Mouse (Mus musculus): Measurements from ENCODE around the gene Dmac2. TPM values are rescaled to one million over a fixed set of nuclear protein-coding genes. Genes with fewer than 3 reads are reported as not detected.

Dmac2 gene
- polyA plus RNA-seq, 2 experiments from 2014 or later, result 44.2 to 66.2 TPM

DNA sequence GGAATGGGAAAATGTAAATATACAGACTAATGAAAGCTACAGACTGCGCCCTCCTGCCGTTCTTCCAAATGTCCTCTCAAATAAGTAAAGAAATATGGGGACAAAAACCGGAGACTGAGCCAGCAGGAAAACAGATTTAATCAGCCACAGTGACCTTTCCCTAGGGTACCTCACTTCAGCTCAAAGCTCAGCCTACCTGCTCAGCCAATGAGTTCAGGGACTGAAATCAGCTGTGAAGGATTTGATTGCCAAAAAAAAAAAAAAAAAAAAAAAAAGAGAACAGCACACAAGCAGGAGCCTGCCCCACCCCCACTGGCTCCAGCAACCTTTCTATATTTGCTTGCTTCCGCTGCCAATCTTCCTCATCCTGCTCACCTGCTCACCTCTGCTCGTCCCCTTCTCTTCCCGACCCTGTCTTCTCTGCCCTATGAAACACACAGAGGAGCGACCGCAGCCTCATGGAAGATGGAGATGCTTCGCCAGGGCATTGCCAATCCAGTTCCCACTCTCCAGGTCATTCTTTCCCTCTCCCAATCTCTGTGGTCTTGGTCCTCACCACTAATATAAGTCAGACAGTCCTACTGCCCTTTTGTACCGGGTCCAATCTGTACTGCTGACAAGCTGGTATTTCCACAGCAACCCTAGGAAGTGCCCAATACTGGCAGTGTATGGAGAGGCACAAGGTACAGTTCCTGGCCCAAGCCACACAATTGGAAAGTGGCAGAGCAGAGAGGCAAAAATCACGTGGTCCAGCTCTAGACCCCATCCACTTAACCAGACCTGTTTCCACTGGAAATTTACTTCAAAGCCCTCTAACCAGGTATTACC is 36.6 kb downstream of the Dmac2 start:
- no peak for ATAC-seq

DNA sequence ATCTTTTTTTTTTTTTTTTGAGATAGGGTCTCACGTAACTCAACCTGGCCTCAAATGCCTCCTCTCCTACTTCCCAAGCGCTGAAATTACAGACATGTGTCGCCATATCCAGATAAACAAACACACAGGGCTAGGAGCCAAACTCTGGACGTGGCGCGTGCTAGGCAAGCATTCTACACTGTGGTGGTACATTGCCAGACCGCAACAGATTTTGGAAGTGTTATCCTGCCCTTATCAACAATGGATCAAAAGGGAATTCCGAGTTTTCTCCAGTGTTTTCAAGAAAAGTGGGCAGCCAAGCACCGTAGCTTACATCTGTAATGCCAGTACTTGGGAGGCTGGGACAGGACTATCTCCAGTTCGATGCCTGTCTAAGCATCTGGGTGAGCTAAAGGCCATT is 38.6 kb downstream of the Dmac2 start:
- ATAC-seq, result no peak

DNA sequence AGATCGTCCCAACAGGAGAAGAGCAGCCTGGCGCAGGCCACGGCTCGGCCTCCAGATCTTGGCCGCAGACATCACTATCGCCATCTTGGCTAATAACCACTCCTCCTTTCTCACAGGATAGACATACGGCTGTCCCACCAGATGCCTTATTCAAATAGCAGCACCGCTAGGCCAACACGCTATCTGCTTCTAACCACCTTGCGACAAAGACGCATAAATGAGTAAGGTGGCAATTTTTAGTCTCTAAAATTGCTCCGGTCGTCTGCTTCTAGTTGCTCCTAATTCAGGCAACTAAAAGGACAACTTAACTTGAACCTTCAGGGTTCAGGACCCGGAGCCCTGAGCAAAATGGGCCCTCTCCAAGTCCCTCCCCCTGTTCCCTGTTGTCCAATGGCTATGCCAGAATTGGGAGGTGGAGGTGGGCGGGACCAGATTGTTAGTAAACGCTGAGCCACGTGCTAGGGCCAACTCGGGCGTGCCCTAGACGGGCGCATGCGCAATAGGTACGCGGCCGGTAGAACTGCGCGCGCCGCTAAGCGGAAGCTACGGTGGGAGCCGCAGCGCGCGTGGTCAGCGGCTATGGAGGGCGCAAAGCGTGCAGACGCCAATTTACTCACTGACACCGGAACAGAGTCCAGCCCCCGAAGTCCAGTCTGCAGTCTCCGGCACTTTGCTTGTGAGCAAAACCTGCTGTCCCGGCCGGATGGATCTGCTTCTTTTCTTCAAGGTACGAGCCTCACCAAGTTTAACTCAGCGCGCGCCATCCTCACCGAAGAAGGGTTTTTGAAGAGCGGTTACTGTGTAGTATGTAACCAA is 39.7 kb downstream of the Dmac2 start, which contains the start of the genes Bckdha and Exosc5:
Bckdha (minus strand) TSS at position 325 of the 816 bp plus-strand sequence.
Exosc5 (plus strand) TSS at position 508 of the 816 bp plus-strand sequence.
- ATAC-seq, result peak; percentile 99

- no peak for ATAC-seq
Observed at GRCm38 (mm10) chr7:25666381-25666780, 47.2 kb downstream of the Dmac2 start.

- no peak for ATAC-seq
Observed at GRCm38 (mm10) chr7:25669158-25669557, 49.9 kb downstream of the Dmac2 start.

GRCm38 (mm10) chr7:25669631-25670030 is 50.4 kb downstream of the Dmac2 start:
- ATAC-seq, result no peak

DNA sequence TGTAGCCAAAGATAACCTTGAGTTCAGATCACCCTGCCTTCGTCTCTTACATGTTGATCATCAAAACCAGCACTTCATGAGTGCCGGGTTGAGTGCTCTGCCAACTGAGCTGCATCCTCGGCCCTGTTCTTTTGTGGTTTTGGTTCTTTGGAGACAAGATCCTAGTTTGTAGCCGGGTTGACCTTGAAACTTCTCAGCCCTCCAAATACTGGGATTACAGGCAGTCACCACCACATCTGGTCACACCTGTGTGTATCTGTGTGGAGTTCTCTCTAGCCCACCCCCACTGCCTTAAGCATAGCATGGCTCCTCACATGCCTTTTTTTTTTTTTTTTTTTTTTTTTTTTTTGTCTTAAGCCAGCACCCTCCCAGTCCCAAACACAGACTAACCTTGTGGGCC is 50.9 kb downstream of the Dmac2 start:
- no peak for ATAC-seq

DNA sequence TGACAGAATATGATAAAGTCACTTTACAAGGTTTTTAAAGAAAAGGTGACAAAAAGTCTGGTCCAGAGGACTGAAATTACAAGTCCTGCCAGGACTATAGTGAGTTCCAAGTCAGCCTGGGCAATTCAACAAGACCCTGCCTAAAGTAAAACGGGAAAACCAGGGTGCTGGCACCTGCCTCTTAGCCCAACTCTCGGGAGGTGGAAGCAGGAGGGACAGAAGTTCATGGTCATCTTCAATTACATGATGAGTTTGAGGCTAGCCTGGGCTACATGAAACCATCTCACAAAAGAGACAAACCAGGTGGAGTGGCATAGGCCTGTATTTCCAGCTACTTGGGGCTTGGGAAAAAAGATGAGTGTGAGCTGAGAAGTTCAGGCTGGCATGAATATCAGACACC is 52.5 kb downstream of the Dmac2 start:
- no peak for ATAC-seq

- no peak for ATAC-seq
Observed at GRCm38 (mm10) chr7:25672442-25672841, 53.2 kb downstream of the Dmac2 start.

GRCm38 (mm10) chr7:25674297-25674696 is 55.1 kb downstream of the Dmac2 start:
- ATAC-seq, result no peak

DNA sequence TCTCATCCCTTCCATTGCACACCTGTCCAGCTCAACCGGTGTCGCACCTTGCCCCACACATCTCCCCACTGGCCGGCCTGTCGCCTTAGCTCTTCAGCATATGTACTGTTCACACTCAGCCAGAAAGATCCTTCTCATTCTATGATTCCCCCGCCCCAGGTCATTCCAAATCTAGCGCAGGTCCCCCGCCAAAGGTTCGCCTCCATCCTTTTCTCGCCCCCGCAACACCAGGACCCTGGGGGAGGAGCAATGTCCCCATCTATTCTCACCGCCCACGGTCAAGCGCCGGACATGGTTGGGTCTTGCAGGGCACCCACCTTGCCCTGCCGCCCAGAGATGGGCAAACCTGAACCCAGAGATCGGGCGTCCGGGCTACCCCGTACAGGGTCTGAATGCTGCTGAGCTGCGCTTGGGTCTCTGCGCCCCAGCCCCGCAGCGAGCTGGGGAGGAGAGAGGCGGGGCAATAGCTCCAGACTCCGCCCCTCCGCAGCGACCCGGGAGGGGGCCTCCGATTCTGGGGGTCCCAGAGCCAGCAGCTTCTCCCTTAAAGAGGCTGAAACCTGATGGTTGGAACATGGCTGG is 55.6 kb downstream of the Dmac2 start, which contains the start of gene Tmem91:
Tmem91 (minus strand) TSS at position 448 of the 582 bp plus-strand sequence.
- ATAC-seq, result no peak

Other genes starting within 250 kb of the Dmac2 start
- gene Cnfn, start 249.7 kb upstream of the Dmac2 start, polyA plus RNA-seq (2017; shearing (Covaris generic)), result not detected
- 10 to 100 TPM; 14.2 to 24.4 TPM for gene Lipe, start 220.7 kb upstream of the Dmac2 start, polyA plus RNA-seq (2017; shearing (Covaris generic))
- gene Cxcl17, start 206.5 kb upstream of the Dmac2 start, polyA plus RNA-seq (2017; shearing (Covaris generic)), result not detected
- 1 to 10 TPM in 1 of 2 experiments, not detected in 1; 1.2 TPM for gene Ceacam1, start 141.8 kb upstream of the Dmac2 start, polyA plus RNA-seq (2017; shearing (Covaris generic))
- not detected for gene Ceacam2, start 79.6 kb upstream of the Dmac2 start, polyA plus RNA-seq (2017; shearing (Covaris generic))
- not detected for gene Erich4, start 3.5 kb upstream of the Dmac2 start, polyA plus RNA-seq (2017; shearing (Covaris generic))
- gene B3gnt8, start 7.2 kb downstream of the Dmac2 start, polyA plus RNA-seq (2017; shearing (Covaris generic)), result under 1 TPM; 0.27 to 0.81 TPM
- gene Bckdha, start 39.6 kb downstream of the Dmac2 start, polyA plus RNA-seq (2017; shearing (Covaris generic)), result 10 to 100 TPM; 16.6 to 27.7 TPM
- gene Exosc5, start 39.8 kb downstream of the Dmac2 start, polyA plus RNA-seq (2017; shearing (Covaris generic)), result 100 to 1,000 TPM in 1 of 2 experiments, 10 to 100 TPM in 1; 97.0 to 157 TPM
- gene Tmem91, start 55.8 kb downstream of the Dmac2 start, polyA plus RNA-seq (2017; shearing (Covaris generic)), result 10 to 100 TPM; 15.2 to 31.5 TPM
- gene B9d2, start 61.4 kb downstream of the Dmac2 start, polyA plus RNA-seq (2017; shearing (Covaris generic)), result 10 to 100 TPM; 46.8 to 72.8 TPM
- 1 to 10 TPM; 6.9 to 9.7 TPM for gene Tgfb1, start 67.6 kb downstream of the Dmac2 start, polyA plus RNA-seq (2017; shearing (Covaris generic))
- 10 to 100 TPM; 36.5 to 68.4 TPM for gene Ccdc97, start 99.7 kb downstream of the Dmac2 start, polyA plus RNA-seq (2017; shearing (Covaris generic))
- 10 to 100 TPM; 40.5 to 57.0 TPM for gene Hnrnpul1, start 135.3 kb downstream of the Dmac2 start, polyA plus RNA-seq (2017; shearing (Covaris generic))
- gene Axl, start 169.3 kb downstream of the Dmac2 start, polyA plus RNA-seq (2017; shearing (Covaris generic)), result 10 to 100 TPM; 17.8 to 34.4 TPM
- 1 to 10 TPM; 2.1 to 3.0 TPM for gene Cyp2s1, start 197.5 kb downstream of the Dmac2 start, polyA plus RNA-seq (2017; shearing (Covaris generic))